Mouse (Mus musculus) liver, postnatal 0 days (tissue): ENCODE measurements around the gene Wdr38.

Source experiments
- CTCF ChIP-seq: sonication (generic); IDR thresholded peaks from 2 replicates; pipeline ENCODE4 v1.5.1; 2016; ENCODE audit warnings: antibody characterized with exemption, low read depth
- EP300 ChIP-seq: IDR thresholded peaks from 2 replicates; pipeline ENCODE4 v1.6.1; 2016; ENCODE audit warnings: antibody characterized with exemption, low read depth, mild to moderate bottlenecking

GRCm38 (mm10) chr2:38956062-38956461 is 41.2 kb upstream of the Wdr38 start:
- TF ChIP-seq EP300 (no peak), CTCF (no peak)
